Mouse (Mus musculus): ENCODE results near the gene Olfr877. TPM values are rescaled to one million over a fixed set of nuclear protein-coding genes. Genes with fewer than 3 reads are reported as not detected.

Olfr877 gene
- 0.18 TPM in 1 of 2 replicates, not detected in the other for polyA plus RNA-seq (2012; rRNA removed)

DNA sequence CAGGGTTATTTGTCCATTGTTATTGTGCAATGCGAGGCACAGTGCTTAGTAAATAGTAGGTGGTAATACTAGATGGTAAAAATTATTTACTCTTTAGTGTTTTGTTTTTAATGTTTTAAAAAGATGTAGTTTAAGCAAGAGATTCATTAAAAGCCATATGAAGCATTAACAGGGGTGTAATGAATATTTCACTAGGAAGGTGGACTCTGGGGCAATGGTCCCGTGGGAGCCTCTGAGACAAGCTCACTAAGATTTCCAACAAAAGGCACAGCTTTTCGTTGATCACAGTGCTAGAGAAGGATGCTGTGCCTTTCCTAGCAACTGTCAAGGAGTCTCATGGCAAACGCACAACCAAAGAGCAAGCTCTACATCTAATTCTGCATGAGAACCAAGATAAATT, at the start of gene Olfr877:
Gene Olfr877 (plus strand): TSS at position 301 of the 400 bp plus-strand sequence.
- no peak for TF ChIP-seq POLR2A (IDR thresholded peaks at IDR 0.05; ENCODE audit: low read depth, low read length)
- TF ChIP-seq CTCF (IDR thresholded peaks at IDR 0.05; ENCODE audit: extremely low read depth, insufficient read length, insufficient replicate concordance, low read depth, low read length) = no peak
- Histone ChIP-seq H3K27me3 (ENCODE audit: control insufficient read depth, insufficient read depth, low read length) (no peaks in the 10 kb centered on the region), H3K36me3 (ENCODE audit: control insufficient read depth, insufficient read depth, low read length) (no peaks in the 10 kb centered on the region), H3K4me1 (ENCODE audit: control insufficient read depth, insufficient read depth, insufficient read length, low read length) (no peaks in the 10 kb centered on the region), H3K4me3 (ENCODE audit: low read depth, low read length) (no peak within 1 kb of the TSS), H3K27ac (ENCODE audit: insufficient read depth, low read depth, low read length) (no peak within 1 kb of the TSS)
- WGBS = 72% methylated on average over 4 of the region's 4 CpGs

- H3K36me3 ChIP-seq (ENCODE audit: control insufficient read depth, insufficient read depth, low read length) = no peaks in the 10 kb centered on the region
- H3K4me1 ChIP-seq (ENCODE audit: control insufficient read depth, insufficient read depth, insufficient read length, low read length) = no peaks in the 10 kb centered on the region
- no peak overlapping the region for H3K4me3 ChIP-seq (ENCODE audit: low read depth, low read length)
- no peak for TF ChIP-seq POLR2A (IDR thresholded peaks at IDR 0.05; ENCODE audit: low read depth, low read length)
- TF ChIP-seq CTCF (IDR thresholded peaks at IDR 0.05; ENCODE audit: extremely low read depth, insufficient read length, insufficient replicate concordance, low read depth, low read length) = no peak
- H3K27me3 ChIP-seq (ENCODE audit: control insufficient read depth, insufficient read depth, low read length) = no peaks in the 10 kb centered on the region
- H3K27ac ChIP-seq (ENCODE audit: insufficient read depth, low read depth, low read length) = no peak overlapping the region
Observed at GRCm38 (mm10) chr9:37807235-37807634, 46.8 kb upstream of the Olfr877 start.

GRCm38 (mm10) chr9:37808456-37808855, 45.6 kb upstream of the Olfr877 start:
- no peak for TF ChIP-seq CTCF (IDR thresholded peaks at IDR 0.05; ENCODE audit: extremely low read depth, insufficient read length, insufficient replicate concordance, low read depth, low read length)
- no peak for TF ChIP-seq POLR2A (IDR thresholded peaks at IDR 0.05; ENCODE audit: low read depth, low read length)
- Histone ChIP-seq H3K4me1 (ENCODE audit: control insufficient read depth, insufficient read depth, insufficient read length, low read length) (no peaks in the 10 kb centered on the region), H3K4me3 (ENCODE audit: low read depth, low read length) (no peak overlapping the region), H3K27ac (ENCODE audit: insufficient read depth, low read depth, low read length) (no peak overlapping the region), H3K27me3 (ENCODE audit: control insufficient read depth, insufficient read depth, low read length) (no peaks in the 10 kb centered on the region), H3K36me3 (ENCODE audit: control insufficient read depth, insufficient read depth, low read length) (no peaks in the 10 kb centered on the region)
- WGBS = 82% methylated on average over 3 of the region's 3 CpGs

DNA sequence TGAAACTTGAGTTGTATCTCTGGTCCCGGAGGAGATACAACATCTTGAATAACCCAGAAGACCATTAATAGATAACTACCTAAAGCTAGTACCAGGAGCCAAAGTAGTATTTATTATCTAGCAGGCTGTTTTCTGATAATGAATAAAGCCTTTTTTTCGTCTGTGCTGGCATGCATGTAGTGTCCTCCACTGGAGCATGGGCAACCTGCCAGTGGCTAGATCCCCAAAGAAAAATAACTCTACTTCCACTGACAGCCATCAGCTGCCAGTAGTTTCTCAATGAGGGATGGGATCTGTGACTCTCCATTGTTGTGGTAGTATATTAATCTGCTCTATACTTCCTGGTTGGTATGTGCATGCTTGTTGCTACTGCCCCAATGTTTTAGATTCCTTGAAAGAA, 45.1 kb upstream of the Olfr877 start:
- Histone ChIP-seq H3K27ac (ENCODE audit: insufficient read depth, low read depth, low read length) (no peak overlapping the region), H3K36me3 (ENCODE audit: control insufficient read depth, insufficient read depth, low read length) (no peaks in the 10 kb centered on the region), H3K4me3 (ENCODE audit: low read depth, low read length) (no peak overlapping the region), H3K4me1 (ENCODE audit: control insufficient read depth, insufficient read depth, insufficient read length, low read length) (no peaks in the 10 kb centered on the region), H3K27me3 (ENCODE audit: control insufficient read depth, insufficient read depth, low read length) (no peaks in the 10 kb centered on the region)
- TF ChIP-seq CTCF (IDR thresholded peaks at IDR 0.05; ENCODE audit: extremely low read depth, insufficient read length, insufficient replicate concordance, low read depth, low read length) (no peak), POLR2A (IDR thresholded peaks at IDR 0.05; ENCODE audit: low read depth, low read length) (no peak)
- 47% methylated on average over 2 of the region's 2 CpGs for WGBS

DNA sequence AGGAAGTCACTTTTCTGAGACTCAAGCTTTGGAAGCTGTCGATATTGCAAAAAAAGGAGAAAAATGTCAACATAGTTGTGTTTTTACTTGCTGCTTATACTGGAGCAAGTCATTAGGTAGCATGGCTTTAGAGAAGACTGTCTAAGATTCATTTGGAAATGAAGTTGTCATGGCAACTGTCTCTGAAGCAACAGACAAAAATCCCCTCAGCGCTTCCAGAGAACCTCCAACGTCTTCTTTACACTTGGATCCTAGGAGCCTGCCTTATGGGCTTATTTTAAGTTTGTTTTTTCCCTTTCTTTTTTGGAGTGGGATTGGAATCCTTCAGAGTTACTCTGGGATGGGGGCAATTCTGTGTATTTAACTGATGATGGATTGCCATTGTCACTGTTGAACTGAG, 39.4 kb upstream of the Olfr877 start:
- TF ChIP-seq CTCF (IDR thresholded peaks at IDR 0.05; ENCODE audit: extremely low read depth, insufficient read length, insufficient replicate concordance, low read depth, low read length) = no peak
- TF ChIP-seq POLR2A (IDR thresholded peaks at IDR 0.05; ENCODE audit: low read depth, low read length) = no peak
- Histone ChIP-seq H3K4me3 (ENCODE audit: low read depth, low read length) (no peak overlapping the region), H3K4me1 (ENCODE audit: control insufficient read depth, insufficient read depth, insufficient read length, low read length) (no peaks in the 10 kb centered on the region), H3K27ac (ENCODE audit: insufficient read depth, low read depth, low read length) (no peak overlapping the region), H3K27me3 (ENCODE audit: control insufficient read depth, insufficient read depth, low read length) (no peaks in the 10 kb centered on the region), H3K36me3 (ENCODE audit: control insufficient read depth, insufficient read depth, low read length) (no peaks in the 10 kb centered on the region)
- 82% methylated on average over 3 of the region's 3 CpGs for WGBS

- TF ChIP-seq CTCF (IDR thresholded peaks at IDR 0.05; ENCODE audit: extremely low read depth, insufficient read length, insufficient replicate concordance, low read depth, low read length) (no peak), POLR2A (IDR thresholded peaks at IDR 0.05; ENCODE audit: low read depth, low read length) (no peak)
- Histone ChIP-seq H3K36me3 (ENCODE audit: control insufficient read depth, insufficient read depth, low read length) (no peaks in the 10 kb centered on the region), H3K4me3 (ENCODE audit: low read depth, low read length) (no peak overlapping the region), H3K27ac (ENCODE audit: insufficient read depth, low read depth, low read length) (no peak overlapping the region), H3K27me3 (ENCODE audit: control insufficient read depth, insufficient read depth, low read length) (no peaks in the 10 kb centered on the region), H3K4me1 (ENCODE audit: control insufficient read depth, insufficient read depth, insufficient read length, low read length) (no peaks in the 10 kb centered on the region)
Observed at GRCm38 (mm10) chr9:37829881-37830280, 24.2 kb upstream of the Olfr877 start.

- WGBS = 40% methylated on average over 1 of the region's 1 CpGs
- H3K27ac ChIP-seq (ENCODE audit: insufficient read depth, low read depth, low read length) = no peak overlapping the region
- H3K27me3 ChIP-seq (ENCODE audit: control insufficient read depth, insufficient read depth, low read length) = no peaks in the 10 kb centered on the region
- H3K36me3 ChIP-seq (ENCODE audit: control insufficient read depth, insufficient read depth, low read length) = no peaks in the 10 kb centered on the region
- TF ChIP-seq POLR2A (IDR thresholded peaks at IDR 0.05; ENCODE audit: low read depth, low read length) (no peak), CTCF (IDR thresholded peaks at IDR 0.05; ENCODE audit: extremely low read depth, insufficient read length, insufficient replicate concordance, low read depth, low read length) (no peak)
- no peaks in the 10 kb centered on the region for H3K4me1 ChIP-seq (ENCODE audit: control insufficient read depth, insufficient read depth, insufficient read length, low read length)
- no peak overlapping the region for H3K4me3 ChIP-seq (ENCODE audit: low read depth, low read length)
Observed at GRCm38 (mm10) chr9:37833341-37833740, 20.7 kb upstream of the Olfr877 start.

DNA sequence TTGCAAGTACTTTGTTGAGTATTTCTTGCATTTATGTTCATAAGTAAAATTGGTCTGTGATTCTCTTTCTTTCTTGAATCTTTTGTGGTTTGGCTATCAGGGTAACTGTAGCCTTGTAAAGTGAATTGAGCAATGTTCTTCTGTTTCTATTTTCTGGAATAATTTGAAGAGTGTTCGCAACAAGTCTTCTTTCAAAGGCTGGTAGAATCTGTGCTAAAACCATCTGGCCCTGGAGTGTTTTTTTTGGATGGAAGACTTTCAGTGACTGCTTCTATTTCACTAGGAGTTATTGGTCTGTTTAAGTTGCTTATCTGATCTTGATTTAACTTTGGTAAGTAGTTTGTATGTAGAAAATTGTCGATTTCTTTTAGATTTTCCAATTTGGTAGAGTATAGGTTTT, 4.8 kb upstream of the Olfr877 start:
- H3K27me3 ChIP-seq (ENCODE audit: control insufficient read depth, insufficient read depth, low read length) = no peaks in the 10 kb centered on the region
- 72% methylated on average over 2 of the region's 2 CpGs for WGBS
- H3K36me3 ChIP-seq (ENCODE audit: control insufficient read depth, insufficient read depth, low read length) = no peaks in the 10 kb centered on the region
- TF ChIP-seq CTCF (IDR thresholded peaks at IDR 0.05; ENCODE audit: extremely low read depth, insufficient read length, insufficient replicate concordance, low read depth, low read length) (no peak), POLR2A (IDR thresholded peaks at IDR 0.05; ENCODE audit: low read depth, low read length) (no peak)
- no peaks in the 10 kb centered on the region for H3K4me1 ChIP-seq (ENCODE audit: control insufficient read depth, insufficient read depth, insufficient read length, low read length)
- no peak overlapping the region for H3K27ac ChIP-seq (ENCODE audit: insufficient read depth, low read depth, low read length)
- H3K4me3 ChIP-seq (ENCODE audit: low read depth, low read length) = no peak overlapping the region
